Mouse (Mus musculus) neural tube, embryonic 12.5 days (tissue): ENCODE measurements at regions not wholly inside any gene's neighbourhood (a gene's known extent, or its start where the extent isn't known, plus 50 kb on each side); places are given as distances from the start of the nearest gene placed in this dataset.
A peak's percentile ranks its signal among the peaks of the same experiment; 100 is the strongest.
"Not testable (repeated sequence)": the region's sequence is repeated elsewhere in the genome, so short reads cannot be mapped to it uniquely, and the experiment has no call there.

Source experiments
- ATAC-seq: fragments of 200-750 bp; cut with Nextera tagmentation; 2 replicates; pipeline ENCODE4 v1.8.0; 2017; ENCODE audit warnings: low read depth, mild to moderate bottlenecking, moderate TSS enrichment, moderate library complexity; ENCODE audit not compliant: low FRiP score
- H3K27ac ChIP-seq: fragments of 300-500 bp; sonication (generic); 2 replicates; pipeline ENCODE4 v1.5.1; 2016
- H3K27me3 ChIP-seq: fragments of 300-500 bp; sonication (generic); replicated peaks from 2 replicates; pipeline ENCODE4 v1.6.1; 2016; ENCODE audit warnings: mild to moderate bottlenecking
- H3K36me3 ChIP-seq: fragments of 300-500 bp; sonication (generic); 2 replicates; pipeline ENCODE4 v1.6.1; 2016; ENCODE audit warnings: mild to moderate bottlenecking
- H3K4me1 ChIP-seq: fragments of 300-500 bp; sonication (generic); 2 replicates; pipeline ENCODE4 v1.6.1; 2016
- H3K4me2 ChIP-seq: fragments of 300-500 bp; sonication (generic); replicated peaks from 2 replicates; pipeline ENCODE4 v1.6.1; 2016; ENCODE audit warnings: mild to moderate bottlenecking
- H3K4me3 ChIP-seq: fragments of 300-500 bp; sonication (generic); 2 replicates; pipeline ENCODE4 v1.5.1; 2016
- H3K9ac ChIP-seq: fragments of 300-500 bp; sonication (generic); 2 replicates; pipeline ENCODE4 v1.6.1; 2016; ENCODE audit warnings: mild to moderate bottlenecking
- H3K9me3 ChIP-seq: fragments of 300-500 bp; sonication (generic); 2 replicates; pipeline ENCODE4 v1.6.1; 2016; ENCODE audit warnings: mild to moderate bottlenecking
- WGBS: fragments of 180-500 bp; shearing (Covaris S2); methylation state at CpG from one replicate; pipeline ENCODE4 v1.1.7; 2016; 5-methylcytosine and 5-hydroxymethylcytosine counted together

DNA sequence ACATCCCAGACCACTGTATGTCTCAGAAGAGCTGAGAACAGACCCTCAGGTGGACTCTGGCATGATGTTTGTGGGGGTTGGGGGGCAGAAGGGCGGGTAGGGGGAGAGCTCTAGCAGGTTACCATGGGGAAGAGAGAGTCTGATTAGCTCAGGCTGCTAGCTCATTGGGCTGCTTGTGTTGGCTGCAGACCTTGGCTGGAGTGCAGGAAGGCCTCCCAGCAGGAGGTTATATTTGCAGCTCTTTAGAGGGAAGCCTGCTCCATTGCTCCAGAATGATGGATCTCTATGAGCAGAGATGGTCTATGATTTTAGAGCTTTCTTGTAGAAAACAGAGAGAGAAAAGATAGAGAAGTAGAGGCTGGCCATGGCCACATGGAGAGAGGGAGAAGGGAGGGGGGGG is 268.4 kb upstream of the Nrxn1 start:
- Histone ChIP-seq H3K4me2 (no peak overlapping the region), H3K36me3 (no peaks in the 10 kb centered on the region), H3K4me1 (no peaks in the 10 kb centered on the region), H3K4me3 (no peak overlapping the region), H3K9me3 (no peaks in the 10 kb centered on the region), H3K27ac (no peak overlapping the region), H3K27me3 (no peaks in the 10 kb centered on the region), H3K9ac (no peak overlapping the region)
- WGBS = 47% methylated on average over 1 of the region's 1 CpGs
- no peak for ATAC-seq

- Histone ChIP-seq H3K36me3 (no peaks in the 10 kb centered on the region), H3K4me1 (no peaks in the 10 kb centered on the region), H3K27me3 (no peaks in the 10 kb centered on the region), H3K4me2 (no peak overlapping the region), H3K27ac (no peak overlapping the region), H3K9ac (no peak overlapping the region), H3K9me3 (no peaks in the 10 kb centered on the region), H3K4me3 (no peak overlapping the region)
- no peak for ATAC-seq
- 80% methylated on average over 2 of the region's 2 CpGs for WGBS
Measured at GRCm38 (mm10) chr17:91352107-91352506, 259.2 kb upstream of the Nrxn1 start.

GRCm38 (mm10) chr17:91336882-91337281 is 244.0 kb upstream of the Nrxn1 start:
- Histone ChIP-seq H3K4me2 (no peak overlapping the region), H3K9ac (no peak overlapping the region), H3K9me3 (no peaks in the 10 kb centered on the region), H3K27ac (no peak overlapping the region), H3K27me3 (no peaks in the 10 kb centered on the region), H3K4me3 (no peak overlapping the region), H3K36me3 (no peaks in the 10 kb centered on the region), H3K4me1 (no peaks in the 10 kb centered on the region)
- ATAC-seq = no peak
- WGBS = 81% methylated on average over 1 of the region's 1 CpGs

GRCm38 (mm10) chr17:91333790-91334189 is 240.9 kb upstream of the Nrxn1 start:
- Histone ChIP-seq H3K9ac (no peak overlapping the region), H3K9me3 (no peaks in the 10 kb centered on the region), H3K36me3 (no peaks in the 10 kb centered on the region), H3K4me1 (no peaks in the 10 kb centered on the region), H3K27ac (no peak overlapping the region), H3K4me2 (no peak overlapping the region), H3K27me3 (no peaks in the 10 kb centered on the region), H3K4me3 (no peak overlapping the region)
- ATAC-seq = no peak
- WGBS = 95% methylated on average over 4 of the region's 4 CpGs

GRCm38 (mm10) chr17:91333202-91333601 is 240.3 kb upstream of the Nrxn1 start:
- Histone ChIP-seq H3K4me1 (no peaks in the 10 kb centered on the region), H3K36me3 (no peaks in the 10 kb centered on the region), H3K4me2 (no peak overlapping the region), H3K9me3 (no peaks in the 10 kb centered on the region), H3K27me3 (no peaks in the 10 kb centered on the region), H3K27ac (no peak overlapping the region), H3K9ac (no peak overlapping the region), H3K4me3 (no peak overlapping the region)
- ATAC-seq = no peak
- WGBS = 85% methylated on average over 1 of the region's 1 CpGs

- 57% methylated on average over 1 of the region's 1 CpGs for WGBS
- no peak overlapping the region for H3K4me3 ChIP-seq
Measured at GRCm38 (mm10) chr17:91324377-91324776, 231.5 kb upstream of the Nrxn1 start.

GRCm38 (mm10) chr17:91286875-91287274 is 194.0 kb upstream of the Nrxn1 start:
- Histone ChIP-seq H3K4me2 (no peak overlapping the region), H3K27me3 (no peaks in the 10 kb centered on the region), H3K4me3 (no peak overlapping the region), H3K9ac (no peak overlapping the region), H3K9me3 (no peaks in the 10 kb centered on the region), H3K4me1 (no peaks in the 10 kb centered on the region), H3K36me3 (no peaks in the 10 kb centered on the region), H3K27ac (no peak overlapping the region)
- no peak for ATAC-seq

More at GRCm38 (mm10) chr17:91324377-91324776, 231.5 kb upstream of the Nrxn1 start:
- Histone ChIP-seq H3K36me3 (no peaks in the 10 kb centered on the region), H3K9ac (no peak overlapping the region), H3K4me1 (no peaks in the 10 kb centered on the region), H3K27ac (no peak overlapping the region), H3K27me3 (no peaks in the 10 kb centered on the region), H3K9me3 (no peaks in the 10 kb centered on the region), H3K4me2 (no peak overlapping the region)
- no peak for ATAC-seq

- 80% methylated on average over 1 of the region's 1 CpGs for WGBS
- no peak overlapping the region for H3K27ac ChIP-seq
- no peak overlapping the region for H3K4me3 ChIP-seq
- no peaks in the 10 kb centered on the region for H3K27me3 ChIP-seq
- no peak overlapping the region for H3K4me2 ChIP-seq
- H3K9me3 ChIP-seq = no peaks in the 10 kb centered on the region
- no peak overlapping the region for H3K9ac ChIP-seq
- H3K36me3 ChIP-seq = no peaks in the 10 kb centered on the region
- no peaks in the 10 kb centered on the region for H3K4me1 ChIP-seq
- no peak for ATAC-seq
Measured at GRCm38 (mm10) chr17:91274378-91274777, 181.5 kb upstream of the Nrxn1 start.

- H3K4me1 ChIP-seq = no peaks in the 10 kb centered on the region
- no peak for ATAC-seq
- WGBS = 74% methylated on average over 2 of the region's 2 CpGs
- no peak overlapping the region for H3K4me3 ChIP-seq
- no peaks in the 10 kb centered on the region for H3K9me3 ChIP-seq
- no peaks in the 10 kb centered on the region for H3K36me3 ChIP-seq
- no peak overlapping the region for H3K4me2 ChIP-seq
- no peaks in the 10 kb centered on the region for H3K27me3 ChIP-seq
- no peak overlapping the region for H3K27ac ChIP-seq
- no peak overlapping the region for H3K9ac ChIP-seq
Measured at GRCm38 (mm10) chr17:91238719-91239118, 145.8 kb upstream of the Nrxn1 start.

DNA sequence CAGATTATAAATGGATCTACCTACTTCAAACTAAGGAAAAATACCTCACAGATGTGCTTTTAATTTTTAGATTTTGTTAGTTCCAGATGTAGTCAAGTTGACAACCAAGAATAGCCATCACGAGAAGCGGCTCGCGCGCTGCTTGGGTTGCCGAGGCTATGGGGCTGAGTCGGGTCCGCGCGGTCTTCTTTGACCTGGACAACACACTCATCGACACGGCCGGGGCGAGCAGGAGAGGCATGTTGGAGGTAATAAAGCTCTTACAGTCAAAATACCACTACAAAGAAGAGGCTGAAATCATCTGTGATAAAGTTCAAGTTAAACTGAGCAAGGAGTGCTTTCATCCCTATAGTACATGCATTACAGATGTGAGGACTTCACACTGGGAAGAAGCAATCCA is 143.8 kb upstream of the Nrxn1 start:
- not testable (repeated sequence) for H3K36me3 ChIP-seq, H3K27me3 ChIP-seq, H3K4me2 ChIP-seq, H3K27ac ChIP-seq, ATAC-seq, H3K9ac ChIP-seq, H3K9me3 ChIP-seq, H3K4me3 ChIP-seq, H3K4me1 ChIP-seq
- WGBS = 96% methylated on average over 14 of the region's 14 CpGs

DNA sequence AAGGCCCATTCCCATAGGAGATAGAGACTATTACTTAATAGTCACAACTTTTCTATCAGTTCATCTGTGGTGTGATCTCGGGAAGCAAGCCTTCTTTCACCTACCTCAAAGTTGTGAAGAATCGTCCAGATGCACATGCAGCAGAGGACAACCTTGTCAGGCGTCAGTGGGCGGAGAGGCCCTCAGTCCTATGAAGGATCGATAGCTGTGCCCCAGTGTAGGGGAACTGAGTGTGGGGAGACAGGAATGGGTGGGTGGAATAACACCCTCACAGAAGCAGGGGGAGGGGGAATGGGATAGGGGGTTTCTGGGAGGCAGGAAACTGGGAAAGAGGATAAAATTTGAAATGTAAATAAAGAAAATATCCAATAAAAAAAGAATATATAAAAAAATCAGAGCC is 133.5 kb upstream of the Nrxn1 start:
- ATAC-seq = no peak
- no peak overlapping the region for H3K9ac ChIP-seq
- no peaks in the 10 kb centered on the region for H3K27me3 ChIP-seq
- no peaks in the 10 kb centered on the region for H3K36me3 ChIP-seq
- no peaks in the 10 kb centered on the region for H3K9me3 ChIP-seq
- WGBS = 83% methylated on average over 5 of the region's 5 CpGs
- no peaks in the 10 kb centered on the region for H3K4me1 ChIP-seq
- no peak overlapping the region for H3K4me2 ChIP-seq
- H3K27ac ChIP-seq = no peak overlapping the region
- H3K4me3 ChIP-seq = no peak overlapping the region

GRCm38 (mm10) chr17:91225916-91226315 is 133.0 kb upstream of the Nrxn1 start:
- no peak overlapping the region for H3K4me3 ChIP-seq
- H3K9ac ChIP-seq = no peak overlapping the region
- ATAC-seq = 0 out of 2 replicates have a peak, but pooled peaks have one; percentile 17
- no peaks in the 10 kb centered on the region for H3K9me3 ChIP-seq
- no peaks in the 10 kb centered on the region for H3K27me3 ChIP-seq
- no peak overlapping the region for H3K4me2 ChIP-seq
- 64% methylated on average over 4 of the region's 4 CpGs for WGBS
- no peaks in the 10 kb centered on the region for H3K36me3 ChIP-seq
- no peak overlapping the region for H3K27ac ChIP-seq
- no peaks in the 10 kb centered on the region for H3K4me1 ChIP-seq

- H3K36me3 ChIP-seq = no peaks in the 10 kb centered on the region
- H3K9ac ChIP-seq = no peak overlapping the region
- no peak overlapping the region for H3K4me3 ChIP-seq
- H3K27me3 ChIP-seq = no peaks in the 10 kb centered on the region
- no peak overlapping the region for H3K27ac ChIP-seq
- no peaks in the 10 kb centered on the region for H3K9me3 ChIP-seq
- H3K4me1 ChIP-seq = no peaks in the 10 kb centered on the region
- ATAC-seq = no peak
- H3K4me2 ChIP-seq = no peak overlapping the region
Measured at GRCm38 (mm10) chr17:91216429-91216828, 123.6 kb upstream of the Nrxn1 start.

- WGBS = 88% methylated on average over 4 of the region's 4 CpGs
- H3K27me3 ChIP-seq = no peaks in the 10 kb centered on the region
- no peaks in the 10 kb centered on the region for H3K4me1 ChIP-seq
- H3K4me3 ChIP-seq = no peak overlapping the region
- H3K4me2 ChIP-seq = no peak overlapping the region
- ATAC-seq = no peak
- no peaks in the 10 kb centered on the region for H3K9me3 ChIP-seq
- no peak overlapping the region for H3K9ac ChIP-seq
- no peaks in the 10 kb centered on the region for H3K36me3 ChIP-seq
- H3K27ac ChIP-seq = no peak overlapping the region
Measured at GRCm38 (mm10) chr17:91182574-91182973, 89.7 kb upstream of the Nrxn1 start.
